Mouse (Mus musculus) intestine, postnatal 0 days (tissue): ENCODE data around the gene Cdc37. TPM values are rescaled to one million over a fixed set of nuclear protein-coding genes. Genes with fewer than 3 reads are reported as not detected.

ENCODE experiments used
- ATAC-seq: fragments of 200-750 bp; cut with Nextera tagmentation; 2 replicates; pipeline ENCODE4 v1.8.0; 2017; ENCODE audit warnings: mild to moderate bottlenecking, moderate TSS enrichment, moderate library complexity
- H3K27ac ChIP-seq: fragments of 300-500 bp; sonication (generic); 2 replicates; pipeline ENCODE4 v1.5.1; 2014; ENCODE audit warnings: mild to moderate bottlenecking, low read depth, low read length, moderate library complexity
- H3K27me3 ChIP-seq: fragments of 300-500 bp; sonication (generic); replicated peaks from 2 replicates; pipeline ENCODE4 v1.6.1; 2014; ENCODE audit warnings: low read length, mixed read lengths; ENCODE audit not compliant: control insufficient read depth, insufficient read depth
- H3K36me3 ChIP-seq: fragments of 300-500 bp; sonication (generic); 2 replicates; pipeline ENCODE4 v1.6.1; 2014; ENCODE audit warnings: mild to moderate bottlenecking, moderate library complexity; ENCODE audit not compliant: control insufficient read depth, insufficient read depth
- H3K4me1 ChIP-seq: fragments of 300-500 bp; sonication (generic); replicated peaks from 2 replicates; pipeline ENCODE4 v1.6.1; 2014; ENCODE audit warnings: antibody characterized with exemption, low read length, mixed read lengths; ENCODE audit not compliant: control insufficient read depth, insufficient read depth
- H3K4me2 ChIP-seq: fragments of 300-500 bp; sonication (generic); replicated peaks from 2 replicates; pipeline ENCODE4 v1.6.1; 2014; ENCODE audit warnings: low read depth, mild to moderate bottlenecking, moderate library complexity
- H3K4me3 ChIP-seq: fragments of 300-500 bp; sonication (generic); 2 replicates; pipeline ENCODE4 v1.5.1; 2014; ENCODE audit warnings: low read depth, low read length
- H3K9ac ChIP-seq: fragments of 300-500 bp; sonication (generic); 2 replicates; pipeline ENCODE4 v1.6.1; 2014; ENCODE audit warnings: mild to moderate bottlenecking, low read depth, low read length
- H3K9me3 ChIP-seq: fragments of 300-500 bp; sonication (generic); 2 replicates; pipeline ENCODE4 v1.6.1; 2016; ENCODE audit warnings: mixed run types; ENCODE audit not compliant: control insufficient read depth
- CTCF ChIP-seq: sonication (generic); IDR thresholded peaks from 2 replicates; pipeline ENCODE4 v1.5.1; 2016; ENCODE audit warnings: low read depth, mild to moderate bottlenecking, control low read depth, antibody characterized with exemption, moderate library complexity
- WGBS: fragments of 180-500 bp; shearing (Covaris S2); extraction: QIAGEN DNeasy Blood & Tissue Kit; methylation state at CpG from one replicate; pipeline ENCODE4 v1.1.7; 2014; 5-methylcytosine and 5-hydroxymethylcytosine counted together
- polyA plus RNA-seq: library from polyadenylated mRNA; unstranded; fragments of >200 nt; fragmentation: Nextera tagmentation; extraction: Ambion mirVana; gene quantifications from 2 replicates; pipeline ENCODE4 v1.2.1, GENCODE M21; 2015

The Cdc37 gene
- polyA plus RNA-seq, 1 experiment from 2014 or later: 115 TPM

- no peak for TF ChIP-seq CTCF
- H3K4me2 ChIP-seq: no peak overlapping the region
- H3K27ac ChIP-seq: no peak overlapping the region
- no peaks in the 10 kb centered on the region for H3K4me1 ChIP-seq
- H3K27me3 ChIP-seq: no peaks in the 10 kb centered on the region
- ATAC-seq: peak; percentile 74
- H3K9ac ChIP-seq: no peak overlapping the region
- H3K36me3 ChIP-seq: peaks cover 11% of the 10 kb centered on the region; the same call in 1 of the 2 replicates
- no peaks in the 10 kb centered on the region for H3K9me3 ChIP-seq
- no peak overlapping the region for H3K4me3 ChIP-seq
- WGBS: 54% methylated on average over 6 of the region's 6 CpGs
Measured at GRCm38 (mm10) chr9:21113751-21114150, 36.0 kb downstream of the Cdc37 start.

- Histone ChIP-seq H3K4me3 (no peak overlapping the region), H3K27me3 (no peaks in the 10 kb centered on the region), H3K9ac (no peak overlapping the region), H3K27ac (no peak overlapping the region), H3K4me2 (no peak overlapping the region), H3K9me3 (no peaks in the 10 kb centered on the region), H3K36me3 (peaks cover 15% of the 10 kb centered on the region; the same call in 1 of the 2 replicates), H3K4me1 (no peaks in the 10 kb centered on the region)
- 40% methylated on average over 23 of the region's 23 CpGs for WGBS
- ATAC-seq: 0 out of 2 replicates have a peak, but pooled peaks have one; percentile 39
- TF ChIP-seq CTCF: no peak
Measured at GRCm38 (mm10) chr9:21107607-21108237, 42.1 kb downstream of the Cdc37 start.

- TF ChIP-seq CTCF: no peak
- H3K9me3 ChIP-seq: no peaks in the 10 kb centered on the region
- H3K4me3 ChIP-seq: no peak overlapping the region
- no peak overlapping the region for H3K27ac ChIP-seq
- H3K9ac ChIP-seq: no peak overlapping the region
- 64% methylated on average over 5 of the region's 5 CpGs for WGBS
- ATAC-seq: no peak
- peaks cover 15% of the 10 kb centered on the region; the same call in 1 of the 2 replicates for H3K36me3 ChIP-seq
- no peaks in the 10 kb centered on the region for H3K27me3 ChIP-seq
- H3K4me1 ChIP-seq: no peaks in the 10 kb centered on the region
- no peak overlapping the region for H3K4me2 ChIP-seq
Measured at GRCm38 (mm10) chr9:21105760-21106564, 43.8 kb downstream of the Cdc37 start.

GRCm38 (mm10) chr9:21104814-21105213 lies 45.0 kb downstream of the Cdc37 start:
- Histone ChIP-seq H3K4me3 (no peak overlapping the region), H3K36me3 (peaks cover 11% of the 10 kb centered on the region; the same call in 1 of the 2 replicates), H3K9ac (no peak overlapping the region), H3K27me3 (no peaks in the 10 kb centered on the region), H3K9me3 (no peaks in the 10 kb centered on the region), H3K27ac (no peak overlapping the region), H3K4me1 (no peaks in the 10 kb centered on the region), H3K4me2 (no peak overlapping the region)
- WGBS: 83% methylated on average over 6 of the region's 6 CpGs
- TF ChIP-seq CTCF: no peak
- ATAC-seq: no peak

- 97% methylated on average over 2 of the region's 2 CpGs for WGBS
- TF ChIP-seq CTCF: no peak
- H3K27me3 ChIP-seq: no peaks in the 10 kb centered on the region
- H3K36me3 ChIP-seq: peaks cover 9% of the 10 kb centered on the region; the same call in 1 of the 2 replicates
- H3K9me3 ChIP-seq: no peaks in the 10 kb centered on the region
- no peak for ATAC-seq
- H3K4me3 ChIP-seq: no peak overlapping the region
- H3K4me2 ChIP-seq: no peak overlapping the region
- no peaks in the 10 kb centered on the region for H3K4me1 ChIP-seq
- H3K27ac ChIP-seq: no peak overlapping the region
- no peak overlapping the region for H3K9ac ChIP-seq
Measured at GRCm38 (mm10) chr9:21102076-21102475, 47.7 kb downstream of the Cdc37 start.

- Histone ChIP-seq H3K9ac (no peak overlapping the region), H3K27me3 (no peaks in the 10 kb centered on the region), H3K27ac (no peak overlapping the region), H3K4me3 (no peak overlapping the region), H3K4me1 (no peaks in the 10 kb centered on the region), H3K36me3 (peaks cover 9% of the 10 kb centered on the region; the same call in 1 of the 2 replicates), H3K9me3 (no peaks in the 10 kb centered on the region), H3K4me2 (no peak overlapping the region)
- ATAC-seq: no peak
- WGBS: 42% methylated on average over 15 of the region's 15 CpGs
- TF ChIP-seq CTCF: no peak
Measured at GRCm38 (mm10) chr9:21100447-21101161, 49.2 kb downstream of the Cdc37 start.
